Mouse (Mus musculus): ENCODE results near the gene Sept6. TPM values are rescaled to one million over a fixed set of nuclear protein-coding genes. Genes with fewer than 3 reads are reported as not detected.
A peak's percentile ranks its signal among the peaks of the same experiment; 100 is the strongest.
"Not testable (repeated sequence)": the region's sequence is repeated elsewhere in the genome, so short reads cannot be mapped to it uniquely, and the experiment has no call there.

Gene Sept6
- total RNA-seq, 2 experiments from 2014 or later, result 5.1 to 5.6 TPM

DNA sequence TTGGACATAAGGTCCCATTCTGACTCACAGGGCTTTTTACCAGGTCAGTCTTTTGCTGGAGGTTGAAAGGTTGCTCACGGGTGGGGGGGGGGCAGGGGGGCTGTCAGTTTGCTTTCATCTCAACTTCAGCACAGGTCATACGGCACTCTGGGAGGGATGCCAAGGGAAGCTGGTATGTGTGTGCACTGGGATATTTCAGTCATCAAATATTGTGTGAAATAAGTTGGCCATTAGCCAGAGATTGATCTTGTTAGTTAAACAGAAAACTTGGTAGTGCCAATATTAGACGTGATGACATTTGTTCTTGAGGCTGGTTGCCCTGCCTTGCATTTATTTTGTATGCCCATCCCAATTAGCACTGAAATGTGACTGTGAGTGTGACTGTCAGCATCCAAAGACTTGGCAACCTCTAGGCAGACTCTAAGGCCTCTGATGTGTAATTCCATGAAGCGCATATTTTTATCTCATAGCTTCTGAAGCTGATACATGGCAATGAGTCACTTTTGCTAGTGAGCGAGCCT, 18.6 kb downstream of the Sept6 start:
- intact Hi-C loops (cut with DNase I), result no loop called here
- DNase-seq, result no peak

DNA sequence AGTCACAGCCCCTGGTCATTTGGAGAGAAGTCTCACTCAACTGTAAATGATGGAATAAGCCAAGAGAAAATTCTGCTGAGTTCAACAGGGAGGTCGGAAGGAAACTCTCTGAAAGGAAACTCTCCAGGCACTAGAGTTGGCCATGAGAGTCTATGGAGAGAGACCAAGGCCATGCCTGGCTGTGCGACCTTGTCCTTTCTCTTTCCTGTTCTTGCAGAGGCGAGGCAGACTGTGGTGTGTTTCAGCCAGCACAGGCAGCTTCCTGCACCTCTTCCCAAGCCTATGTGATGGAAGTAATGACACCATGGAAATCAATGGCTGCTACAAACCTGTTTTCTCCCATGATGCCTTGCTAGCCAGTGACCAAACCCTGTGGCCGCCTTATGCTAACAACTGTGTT, 20.4 kb downstream of the Sept6 start:
- intact Hi-C loops (cut with DNase I), result no loop called here
- no peak for DNase-seq

- no peak for DNase-seq
- intact Hi-C loops (cut with DNase I), result no loop called here
Observed at GRCm38 (mm10) chrX:36969501-36969900, 22.1 kb downstream of the Sept6 start.

DNA sequence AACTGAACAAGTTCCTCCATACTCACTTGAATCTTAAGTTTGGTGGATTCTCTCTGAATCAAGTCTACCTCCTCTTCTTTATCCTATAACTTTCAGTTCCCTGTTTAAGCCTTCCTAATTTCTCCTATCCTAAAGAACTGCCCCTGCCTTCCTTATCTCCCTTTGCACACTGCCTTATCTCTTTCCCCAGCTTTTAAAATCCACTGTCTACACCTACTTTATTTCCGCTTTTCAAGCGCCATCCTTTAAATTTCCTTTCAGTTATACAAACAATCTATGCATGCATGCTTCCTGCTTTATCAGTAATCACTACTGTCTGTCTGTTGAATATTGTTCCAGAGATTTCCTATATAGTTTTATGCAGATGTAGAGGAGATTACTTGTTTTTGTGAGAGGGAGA, 34.9 kb downstream of the Sept6 start:
- DNase-seq, result no peak
- intact Hi-C loops (cut with DNase I), result no loop called here

- DNase-seq, result no peak
- intact Hi-C loops (cut with DNase I), result no loop called here
Observed at GRCm38 (mm10) chrX:36941106-36941505, 50.5 kb downstream of the Sept6 start.

DNA sequence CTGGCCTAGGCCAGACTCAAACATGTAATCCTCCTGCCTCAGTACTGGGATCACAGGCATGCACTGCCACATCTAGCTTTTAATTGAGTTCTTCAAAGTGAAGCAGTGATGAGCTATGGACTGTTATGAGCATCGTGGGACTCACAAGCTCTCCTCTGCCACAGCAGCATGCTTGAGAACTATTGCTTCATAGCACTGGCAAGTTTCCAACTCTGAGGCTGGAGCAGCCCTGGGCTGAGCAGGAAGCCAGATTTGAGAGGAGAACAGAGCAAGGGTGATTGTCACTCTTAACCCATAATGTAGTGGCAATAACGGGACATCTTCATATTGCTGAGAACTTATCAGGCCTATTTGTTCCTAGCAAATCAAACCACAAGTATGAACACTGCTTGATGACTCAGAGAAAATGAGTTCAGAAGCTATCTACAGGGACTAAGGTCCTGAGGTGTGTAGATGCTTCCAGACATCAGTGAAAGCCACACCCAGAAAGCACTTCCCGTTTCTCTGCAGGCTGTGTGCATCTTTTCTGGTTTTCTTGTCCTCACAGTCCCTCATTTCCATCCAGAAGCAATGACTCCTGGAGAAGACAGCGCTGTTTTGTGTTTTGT, 51.7 kb downstream of the Sept6 start:
- intact Hi-C loops (cut with DNase I), result no loop called here
- peak; percentile 24 to 55 for DNase-seq

GRCm38 (mm10) chrX:36935326-36935966, 56.1 kb downstream of the Sept6 start:
- intact Hi-C loops (cut with DNase I), result no loop called here

GRCm38 (mm10) chrX:36930574-36930973, 61.0 kb downstream of the Sept6 start:
- intact Hi-C loops (cut with DNase I), result loop anchor here (2.0 kb wide), 1 partner anchor 92 kb away; no protein-coding TSS in a partner anchor
- no peak for DNase-seq

More at GRCm38 (mm10) chrX:36935326-36935966, 56.1 kb downstream of the Sept6 start:
- no peak for DNase-seq

DNA sequence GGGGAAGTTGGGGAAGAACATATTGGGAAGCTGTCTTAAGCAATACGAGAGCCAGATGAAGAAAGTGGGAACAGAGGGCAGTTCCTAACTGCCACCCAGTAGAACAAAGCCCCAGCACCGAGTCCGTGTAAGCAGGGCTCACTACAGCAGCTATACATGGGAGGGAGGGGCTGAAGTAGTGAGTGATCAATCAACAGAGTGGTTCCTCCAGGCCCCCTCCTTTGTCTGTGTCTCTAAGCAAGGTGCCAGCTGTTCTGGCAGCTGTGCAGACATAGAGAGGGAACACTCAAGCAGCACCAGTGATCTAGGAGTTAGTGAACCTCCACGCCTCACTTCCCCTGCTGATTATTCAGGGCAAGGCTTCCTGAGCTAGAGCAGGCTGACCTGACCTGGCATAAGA, 61.9 kb downstream of the Sept6 start:
- intact Hi-C loops (cut with DNase I), result loop anchor here (2.0 kb wide), 1 partner anchor 93 kb away; no protein-coding TSS in a partner anchor
- no peak for DNase-seq

DNA sequence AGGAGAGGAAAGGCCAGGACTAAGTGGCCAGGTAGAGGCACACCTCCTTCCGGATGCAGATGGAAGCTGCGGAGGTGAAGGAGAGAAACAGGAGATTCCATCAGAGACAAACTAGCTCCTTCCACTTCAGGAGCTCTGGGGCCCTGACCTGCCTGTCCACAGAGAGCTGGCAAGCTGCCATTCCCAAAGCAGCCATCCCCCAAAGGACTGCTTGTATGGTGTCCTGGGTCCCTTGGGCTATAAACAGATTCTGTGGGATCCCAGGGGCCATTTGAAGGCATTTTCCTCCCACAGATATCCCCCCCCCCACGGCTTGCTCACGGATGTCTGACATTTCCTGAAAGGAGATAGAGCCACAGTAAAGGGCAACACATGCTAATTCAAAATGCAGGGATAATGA, 62.8 kb downstream of the Sept6 start:
- intact Hi-C loops (cut with DNase I), result no loop called here
- no peak for DNase-seq

DNA sequence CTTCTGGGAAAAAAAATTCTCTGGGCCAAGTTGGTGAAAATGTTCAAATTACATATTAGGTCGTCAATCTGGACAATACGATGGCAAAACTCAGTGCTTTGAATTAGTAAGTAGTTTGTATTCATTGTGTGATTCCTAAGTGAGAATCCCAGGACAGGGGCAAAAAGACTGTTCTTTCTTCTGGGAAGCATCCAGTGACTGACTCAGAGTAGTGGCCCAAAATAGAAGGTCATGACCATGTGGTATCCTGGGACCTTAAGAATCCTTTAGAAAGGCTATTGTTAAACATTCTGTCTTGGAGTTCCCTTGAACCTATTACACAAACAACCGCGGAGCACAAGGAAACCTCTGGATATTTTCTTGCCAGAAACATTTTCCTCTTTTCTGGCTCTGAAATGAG, 70.2 kb downstream of the Sept6 start:
- DNase-seq, result no peak
- intact Hi-C loops (cut with DNase I), result no loop called here

DNA sequence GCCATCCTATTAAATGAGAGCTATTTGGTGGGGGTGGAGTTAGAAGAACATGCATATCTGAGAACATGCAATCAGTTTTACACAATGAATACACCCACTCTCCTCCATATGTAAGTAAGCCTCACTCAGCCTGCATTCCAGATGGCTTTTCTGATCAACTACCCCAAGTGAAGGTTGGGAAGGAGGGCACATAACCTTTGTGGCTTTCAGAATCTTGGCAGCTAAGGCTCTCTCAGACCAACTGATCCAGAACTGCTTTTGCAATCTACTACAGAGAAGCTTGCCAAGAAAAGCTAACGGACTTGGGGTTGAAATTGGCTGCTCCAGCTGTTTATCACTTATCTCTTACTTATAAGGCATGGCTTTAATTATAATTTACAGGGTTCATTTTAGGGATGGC, 73.8 kb downstream of the Sept6 start:
- DNase-seq, result no peak
- intact Hi-C loops (cut with DNase I), result no loop called here

GRCm38 (mm10) chrX:36911343-36911742, 80.3 kb downstream of the Sept6 start:
- DNase-seq, result peak; percentile 43 to 47
- intact Hi-C loops (cut with DNase I), result loop anchor here (5.0 kb wide), 1 partner anchor 149 kb away; no protein-coding TSS in a partner anchor

- intact Hi-C loops (cut with DNase I), result no loop called here
Observed at GRCm38 (mm10) chrX:36906539-36906938, 85.1 kb downstream of the Sept6 start.

DNA sequence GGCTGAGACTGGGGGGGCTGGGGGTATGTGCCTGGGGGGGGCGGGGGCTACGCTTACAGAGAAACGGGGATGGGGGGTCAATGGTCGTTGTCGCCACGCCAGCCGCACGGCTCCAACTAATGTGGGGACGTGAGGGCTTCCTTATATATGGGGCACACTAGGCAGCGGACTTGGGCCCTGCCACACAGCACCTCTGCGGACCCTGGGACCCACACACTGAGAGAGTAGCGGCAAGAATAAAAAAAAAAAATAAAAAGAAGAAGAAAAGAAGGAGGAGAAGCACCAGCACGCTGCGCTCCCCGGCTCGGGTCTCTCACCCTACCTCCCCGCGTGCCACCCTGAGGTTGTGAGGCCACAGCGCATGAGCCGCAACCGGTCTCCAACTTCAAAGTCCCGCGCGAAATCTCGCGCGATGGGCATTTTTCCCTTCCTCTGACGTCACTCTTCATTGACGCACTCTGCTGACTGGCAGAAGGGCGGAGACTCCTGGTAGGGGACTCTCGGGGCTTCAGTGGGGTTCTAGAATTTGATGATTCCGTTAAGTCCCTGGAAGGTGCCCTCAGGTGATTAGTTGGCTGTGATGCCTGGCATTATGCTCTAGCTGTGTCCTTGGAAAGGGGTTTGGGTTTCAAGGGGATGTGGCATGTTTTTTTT, 88.4 kb downstream of the Sept6 start:
- intact Hi-C loops (cut with DNase I), result loop anchor here (2.0 to 5.0 kb wide), 2 partner anchors 70 to 161 kb away; partner anchors contain the start of gene Slc25a43
- peak; percentile 90 to 91 for DNase-seq

More at GRCm38 (mm10) chrX:36906539-36906938, 85.1 kb downstream of the Sept6 start:
- no peak for DNase-seq

- intact Hi-C loops (cut with DNase I), result loop anchor here (2.0 to 5.0 kb wide), 2 partner anchors 70 to 160 kb away; partner anchors contain the start of gene Slc25a43
- DNase-seq, result peak; percentile 13 to 18
Observed at GRCm38 (mm10) chrX:36902321-36903114, 89.1 kb downstream of the Sept6 start, which contains the start of gene Nkrf. Gene Nkrf, minus strand, starts transcription at chrX:36902899.

- DNase-seq, result no peak
- intact Hi-C loops (cut with DNase I), result loop anchor here (2.0 to 5.0 kb wide), 2 partner anchors 69 to 159 kb away; partner anchors contain the start of gene Slc25a43
Observed at GRCm38 (mm10) chrX:36901655-36902054, 89.9 kb downstream of the Sept6 start.

- intact Hi-C loops (cut with DNase I), result not testable (repeated sequence)
Observed at GRCm38 (mm10) chrX:36898931-36899330, 92.7 kb downstream of the Sept6 start.

GRCm38 (mm10) chrX:36884719-36885118, 106.9 kb downstream of the Sept6 start:
- intact Hi-C loops (cut with DNase I), result no loop called here
- DNase-seq, result no peak

More at GRCm38 (mm10) chrX:36898931-36899330, 92.7 kb downstream of the Sept6 start:
- not testable (repeated sequence) for DNase-seq

DNA sequence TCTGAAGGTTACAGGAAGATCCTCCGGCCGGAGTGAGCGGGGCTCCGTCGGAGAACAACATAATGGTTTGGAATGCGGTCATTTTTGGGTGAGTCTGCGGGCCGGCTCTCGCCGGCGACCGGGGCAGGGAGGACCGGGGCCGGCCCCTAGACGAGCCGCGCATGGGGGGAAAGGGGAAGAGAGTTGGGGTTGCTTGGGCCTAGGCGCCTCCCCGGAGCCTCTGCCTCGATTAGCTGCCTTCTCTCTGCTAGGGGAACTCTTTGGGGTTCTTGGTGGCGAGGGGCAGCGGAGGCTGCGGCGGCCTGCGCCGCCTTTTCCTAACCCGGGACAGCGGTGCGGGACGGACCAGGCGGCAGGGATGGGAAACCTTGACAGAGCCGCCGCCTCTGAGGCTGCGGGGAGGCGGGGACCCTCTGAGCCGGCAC, 116.9 kb downstream of the Sept6 start:
- peak in 1 of 2 experiments; percentile 4 for DNase-seq
- intact Hi-C loops (cut with DNase I), result loop anchor here (2.0 kb wide), 1 partner anchor 78 kb away; no protein-coding TSS in a partner anchor

All from heart, postnatal 36 days (tissue).